Mouse (Mus musculus) gastrocnemius, adult 2 months (tissue): ENCODE data around the gene Rbfox1. TPM values are rescaled to one million over a fixed set of nuclear protein-coding genes. Genes with fewer than 3 reads are reported as not detected.
A peak's percentile ranks its signal among the peaks of the same experiment; 100 is the strongest.

ENCODE experiments used
- DNase-seq: peaks from one replicate; pipeline ENCODE4 v3.0.0; 2022
- H3K27ac ChIP-seq: fragments of 200-600 bp; 2 replicates; pipeline ENCODE4 v1.8.1; 2022; ENCODE audit warnings: mild to moderate bottlenecking
- H3K4me3 ChIP-seq: fragments of 200-600 bp; 2 replicates; pipeline ENCODE4 v1.8.1; 2022; ENCODE audit warnings: mild to moderate bottlenecking, moderate library complexity
- CTCF ChIP-seq: fragments of 200-600 bp; IDR thresholded peaks from 2 replicates; pipeline ENCODE4 v1.8.1; 2022; ENCODE audit warnings: antibody characterized with exemption, mild to moderate bottlenecking, moderate library complexity
- intact Hi-C: fragments of 180-260 bp; cut with DNase I; formaldehyde crosslinking; loops from one replicate; pipeline ENCODE4 v1.15.1; 2025
- total RNA-seq, 2 experiments: library from RNA; stranded (reverse); gene quantifications; 2 replicates each; pipeline ENCODE4 v1.2.3; 2021

Gene Rbfox1
- total RNA-seq, 2 experiments from 2014 or later = 194 to 277 TPM

- intact Hi-C loops = no loop called here
- H3K27ac ChIP-seq = no peak overlapping the region
- DNase-seq = no peak
- H3K4me3 ChIP-seq = no peak overlapping the region
- TF ChIP-seq CTCF = no peak
These were observed 1098.8 kb downstream of the Rbfox1 start for GRCm38 (mm10) chr16:6983947-6984346.

- TF ChIP-seq CTCF = no peak
- H3K27ac ChIP-seq = no peak overlapping the region
- intact Hi-C loops = no loop called here
- H3K4me3 ChIP-seq = no peak overlapping the region
- peak; percentile 21 for DNase-seq
These were observed 1100.9 kb downstream of the Rbfox1 start for GRCm38 (mm10) chr16:6986031-6986430.

GRCm38 (mm10) chr16:6986494-6986893 lies 1101.3 kb downstream of the Rbfox1 start:
- DNase-seq = no peak
- Histone ChIP-seq H3K4me3 (no peak overlapping the region), H3K27ac (no peak overlapping the region)
- no peak for TF ChIP-seq CTCF
- intact Hi-C loops = no loop called here

- no peak for TF ChIP-seq CTCF
- Histone ChIP-seq H3K27ac (no peak overlapping the region), H3K4me3 (no peak overlapping the region)
- no peak for DNase-seq
- intact Hi-C loops = no loop called here
These were observed 1107.1 kb downstream of the Rbfox1 start for GRCm38 (mm10) chr16:6992251-6992650.

- no peak overlapping the region for H3K27ac ChIP-seq
- no peak overlapping the region for H3K4me3 ChIP-seq
- no peak for DNase-seq
- intact Hi-C loops = no loop called here
- TF ChIP-seq CTCF = no peak
These were observed 1108.0 kb downstream of the Rbfox1 start for GRCm38 (mm10) chr16:6993180-6993579.

- TF ChIP-seq CTCF = no peak
- Histone ChIP-seq H3K27ac (no peak overlapping the region), H3K4me3 (no peak overlapping the region)
- no peak for DNase-seq
- intact Hi-C loops = no loop called here
These were observed 1112.0 kb downstream of the Rbfox1 start for GRCm38 (mm10) chr16:6997109-6997508.

GRCm38 (mm10) chr16:6997834-6998233 lies 1112.7 kb downstream of the Rbfox1 start:
- DNase-seq = no peak
- no peak for TF ChIP-seq CTCF
- Histone ChIP-seq H3K4me3 (no peak overlapping the region), H3K27ac (no peak overlapping the region)
- intact Hi-C loops = no loop called here

- no peak for TF ChIP-seq CTCF
- no peak overlapping the region for H3K27ac ChIP-seq
- DNase-seq = no peak
- H3K4me3 ChIP-seq = no peak overlapping the region
- intact Hi-C loops = no loop called here
These were observed 1119.4 kb downstream of the Rbfox1 start for GRCm38 (mm10) chr16:7004565-7004964.

GRCm38 (mm10) chr16:7005478-7005877 lies 1120.3 kb downstream of the Rbfox1 start:
- peak; percentile 69 for TF ChIP-seq CTCF
- H3K4me3 ChIP-seq = no peak overlapping the region
- no peak overlapping the region for H3K27ac ChIP-seq
- DNase-seq = peak; percentile 66
- intact Hi-C loops = no loop called here

GRCm38 (mm10) chr16:7017310-7017709 lies 1132.2 kb downstream of the Rbfox1 start:
- TF ChIP-seq CTCF = no peak
- intact Hi-C loops = no loop called here
- no peak for DNase-seq
- Histone ChIP-seq H3K27ac (no peak overlapping the region), H3K4me3 (no peak overlapping the region)

- H3K4me3 ChIP-seq = no peak overlapping the region
- H3K27ac ChIP-seq = no peak overlapping the region
- no peak for TF ChIP-seq CTCF
- DNase-seq = no peak
- intact Hi-C loops = no loop called here
These were observed 1149.1 kb downstream of the Rbfox1 start for GRCm38 (mm10) chr16:7034231-7034630.

GRCm38 (mm10) chr16:7036566-7036965 lies 1151.4 kb downstream of the Rbfox1 start:
- DNase-seq = no peak
- intact Hi-C loops = no loop called here
- Histone ChIP-seq H3K27ac (no peak overlapping the region), H3K4me3 (no peak overlapping the region)
- no peak for TF ChIP-seq CTCF

GRCm38 (mm10) chr16:7036988-7037387 lies 1151.8 kb downstream of the Rbfox1 start:
- no peak for DNase-seq
- no peak for TF ChIP-seq CTCF
- Histone ChIP-seq H3K27ac (no peak overlapping the region), H3K4me3 (no peak overlapping the region)
- intact Hi-C loops = no loop called here

- intact Hi-C loops = no loop called here
- Histone ChIP-seq H3K27ac (no peak overlapping the region), H3K4me3 (peak overlapping the region; percentile 57)
- TF ChIP-seq CTCF = no peak
- no peak for DNase-seq
These were observed 1153.6 kb downstream of the Rbfox1 start for GRCm38 (mm10) chr16:7038639-7039260.
